Mouse (Mus musculus) brain, embryonic 18.5 days (tissue): ENCODE measurements around the gene Wdr45.
"Not testable (repeated sequence)": the region's sequence is repeated elsewhere in the genome, so short reads cannot be mapped to it uniquely, and the experiment has no call there.

ENCODE experiments used
- DNase-seq: peaks from one replicate; pipeline ENCODE4 v3.0.0-alpha.2; 2012; ENCODE audit warnings: low read depth, low spot score

Wdr45 gene

GRCm38 (mm10) chrX:7714135-7714899 is at the start of gene Wdr45:
Gene Wdr45, plus strand, starts transcription at chrX:7714333.
- peak; percentile 89 for DNase-seq

GRCm38 (mm10) chrX:7664791-7665190 is 49.3 kb upstream of the Wdr45 start:
- no peak for DNase-seq

- no peak for DNase-seq
These were observed 48.2 kb upstream of the Wdr45 start for GRCm38 (mm10) chrX:7665739-7666502.

- DNase-seq: peak; percentile 40
These were observed 43.7 kb upstream of the Wdr45 start for GRCm38 (mm10) chrX:7670390-7670881.

GRCm38 (mm10) chrX:7670921-7671623 is 43.1 kb upstream of the Wdr45 start, which contains the start of gene Plp2:
Gene Plp2, minus strand, starts transcription at chrX:7671390.
- DNase-seq: no peak

- DNase-seq: no peak
These were observed 41.4 kb upstream of the Wdr45 start for GRCm38 (mm10) chrX:7672739-7673138.

- no peak for DNase-seq
These were observed 40.4 kb upstream of the Wdr45 start for GRCm38 (mm10) chrX:7673578-7674281.

GRCm38 (mm10) chrX:7674284-7675000 is 39.7 kb upstream of the Wdr45 start:
- DNase-seq: no peak

GRCm38 (mm10) chrX:7675001-7675380 is 39.1 kb upstream of the Wdr45 start:
- no peak for DNase-seq

GRCm38 (mm10) chrX:7678986-7679385 is 35.1 kb upstream of the Wdr45 start:
- no peak for DNase-seq

- no peak for DNase-seq
These were observed 34.6 kb upstream of the Wdr45 start for GRCm38 (mm10) chrX:7679405-7680056.

- DNase-seq: no peak
These were observed 34.1 kb upstream of the Wdr45 start for GRCm38 (mm10) chrX:7680057-7680412.

- DNase-seq: no peak
These were observed 33.3 kb upstream of the Wdr45 start, which contains the start of gene Magix for GRCm38 (mm10) chrX:7680864-7681263. Gene Magix, minus strand, starts transcription at chrX:7681251.

GRCm38 (mm10) chrX:7688321-7688720 is 25.8 kb upstream of the Wdr45 start:
- DNase-seq: no peak

- no peak for DNase-seq
These were observed 23.6 kb upstream of the Wdr45 start for GRCm38 (mm10) chrX:7690486-7690885.

- DNase-seq: no peak
These were observed 21.3 kb upstream of the Wdr45 start for GRCm38 (mm10) chrX:7692862-7693261.

GRCm38 (mm10) chrX:7696520-7696919 is 17.6 kb upstream of the Wdr45 start:
- no peak for DNase-seq

- peak; percentile 86 for DNase-seq
These were observed 17.2 kb upstream of the Wdr45 start, which contains the start of gene Gpkow for GRCm38 (mm10) chrX:7696954-7697381. Gene Gpkow, plus strand, starts transcription at chrX:7697131.

GRCm38 (mm10) chrX:7713764-7714134 is 384 bp upstream of the Wdr45 start:
- DNase-seq: not testable (repeated sequence)

- not testable (repeated sequence) for DNase-seq
These were observed 1.9 kb downstream of the Wdr45 start for GRCm38 (mm10) chrX:7716058-7716457.
